Mouse (Mus musculus) gastrocnemius, postnatal 14 days (tissue): ENCODE data around the gene Pdzph1. TPM values are rescaled to one million over a fixed set of nuclear protein-coding genes. Genes with fewer than 3 reads are reported as not detected.

Experiments
- DNase-seq: peaks from one replicate; pipeline ENCODE4 v3.0.0; 2021; ENCODE audit warnings: mixed read lengths
- intact Hi-C: fragments of 180-260 bp; cut with DNase I; formaldehyde crosslinking; loops from one replicate; pipeline ENCODE4 v1.15.1; 2025; ENCODE audit warnings: low total_unique reads
- total RNA-seq, 2 experiments: library from RNA; stranded (reverse); gene quantifications; 2 replicates each; pipeline ENCODE4 v1.2.3; 2021

Pdzph1 gene
- total RNA-seq, 2 experiments from 2014 or later: not detected

GRCm38 (mm10) chr17:58923901-58924476 is 67.2 kb downstream of the Pdzph1 start:
- intact Hi-C loops: no loop called here
- DNase-seq: no peak

DNA sequence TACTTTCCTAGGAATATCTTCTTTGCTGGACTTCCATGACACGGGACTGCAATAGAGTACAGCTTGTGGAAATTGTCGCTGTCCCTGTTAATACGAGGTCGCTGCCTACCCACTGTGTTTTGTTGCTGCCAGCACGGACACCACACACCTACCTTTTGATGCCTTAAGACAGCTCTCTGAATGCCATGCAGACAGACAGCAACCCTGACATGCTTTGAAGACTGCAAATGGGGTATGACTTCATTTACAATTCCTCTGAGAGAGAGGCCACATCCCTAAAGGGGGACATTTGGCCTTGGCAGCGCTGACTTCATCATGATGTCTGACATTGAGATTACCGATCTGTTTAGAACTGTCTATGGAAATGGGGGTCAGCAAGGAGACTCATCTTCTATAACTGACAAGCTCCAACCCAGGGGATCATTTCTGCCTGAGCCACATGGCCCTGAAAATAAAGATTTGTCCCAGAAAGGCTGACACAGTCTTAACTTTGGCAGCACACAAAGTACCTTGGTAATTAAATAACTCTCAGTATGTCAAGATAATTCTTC is 67.8 kb downstream of the Pdzph1 start:
- intact Hi-C loops: no loop called here
- no peak for DNase-seq

DNA sequence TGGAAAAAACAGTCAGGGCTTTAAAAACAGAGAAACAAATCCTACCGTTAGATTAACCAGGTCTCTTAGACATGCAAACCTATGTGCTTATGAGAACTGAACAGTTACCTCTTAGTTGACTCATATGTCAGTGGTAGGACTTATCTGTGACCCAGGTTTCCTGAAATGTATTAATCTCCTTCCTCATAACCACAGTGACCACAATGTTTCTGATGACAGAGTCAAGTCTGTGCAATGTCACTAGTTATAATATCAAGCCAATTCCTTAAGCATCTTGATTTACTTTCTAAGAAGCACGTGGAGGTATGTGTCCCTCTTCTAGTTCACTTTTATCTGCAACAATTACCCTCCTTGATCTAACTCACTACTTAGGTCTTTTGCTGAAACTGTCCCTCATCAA is 68.4 kb downstream of the Pdzph1 start:
- no peak for DNase-seq
- intact Hi-C loops: no loop called here

GRCm38 (mm10) chr17:58919927-58920326 is 71.2 kb downstream of the Pdzph1 start:
- intact Hi-C loops: no loop called here
- DNase-seq: no peak

GRCm38 (mm10) chr17:58919061-58919460 is 72.1 kb downstream of the Pdzph1 start:
- intact Hi-C loops: no loop called here
- peak; percentile 21 for DNase-seq

GRCm38 (mm10) chr17:58918539-58918938 is 72.6 kb downstream of the Pdzph1 start:
- no peak for DNase-seq
- intact Hi-C loops: no loop called here

GRCm38 (mm10) chr17:58911564-58911963 is 79.6 kb downstream of the Pdzph1 start:
- intact Hi-C loops: no loop called here
- no peak for DNase-seq

- intact Hi-C loops: no loop called here
- peak; percentile 18 for DNase-seq
These were observed 82.0 kb downstream of the Pdzph1 start for GRCm38 (mm10) chr17:58909061-58909661.

GRCm38 (mm10) chr17:58906001-58906400 is 85.2 kb downstream of the Pdzph1 start:
- intact Hi-C loops: no loop called here
- no peak for DNase-seq

- intact Hi-C loops: no loop called here
These were observed 99.5 kb downstream of the Pdzph1 start for GRCm38 (mm10) chr17:58891488-58892210.

GRCm38 (mm10) chr17:58889905-58890645 is 101.1 kb downstream of the Pdzph1 start:
- intact Hi-C loops: no loop called here
- DNase-seq: no peak

More at GRCm38 (mm10) chr17:58891488-58892210, 99.5 kb downstream of the Pdzph1 start:
- no peak for DNase-seq

GRCm38 (mm10) chr17:58884393-58884792 is 106.8 kb downstream of the Pdzph1 start:
- DNase-seq: no peak
- intact Hi-C loops: no loop called here

DNA sequence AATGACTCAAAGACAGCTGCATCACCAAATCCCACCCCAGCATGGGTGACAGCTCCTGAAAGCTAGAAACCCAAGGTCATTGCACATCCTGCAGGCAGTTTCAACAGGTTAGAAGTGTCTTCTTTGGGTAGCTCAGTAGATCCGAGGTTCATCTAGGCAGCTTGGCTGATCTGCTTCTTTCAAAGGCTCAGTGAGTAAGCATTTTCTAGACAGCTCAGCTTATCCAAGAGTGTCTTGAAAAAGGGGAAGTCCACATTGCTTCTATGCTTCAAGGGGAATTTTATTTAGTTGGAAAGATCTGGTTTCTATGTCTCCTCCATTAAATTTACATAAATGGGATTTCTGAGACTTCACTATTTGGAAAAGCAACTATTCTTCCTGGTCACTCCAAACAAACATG is 117.8 kb downstream of the Pdzph1 start:
- intact Hi-C loops: no loop called here
- no peak for DNase-seq

GRCm38 (mm10) chr17:58870795-58871194 is 120.4 kb downstream of the Pdzph1 start:
- intact Hi-C loops: no loop called here

More at GRCm38 (mm10) chr17:58870795-58871194, 120.4 kb downstream of the Pdzph1 start:
- no peak for DNase-seq

Other genes starting within 250 kb of the Pdzph1 start
- 1 to 10 TPM; 5.0 to 8.0 TPM for gene Nudt12, start 22.0 kb upstream of the Pdzph1 start, total RNA-seq